1 mouse cellular context compared by ENCODE assay signal in genomic region chr5:87311392-87311791, GRCm38 (mm10).
TF ChIP-seq lines count a peak whose summit lies in the region.

No protein-coding gene starts in this region.

TF ChIP-seq in MEL, 35 proteins besides CTCF, POLR2A, EP300 and RAD21 (continued from another document):
- TF ChIP-seq SMC3 (IDR thresholded peaks at IDR 0.05; ENCODE audit: low read depth, low read length) = peak; percentile 29; the same call in 1 of the 2 replicates
